Mouse (Mus musculus) brain, embryonic 14.5 days (tissue): ENCODE results near the gene Wrap53.

Experiments used
- CTCF ChIP-seq: fragments of 200-500 bp; IDR thresholded peaks from 2 replicates; pipeline ENCODE4 v1.5.1; 2012; ENCODE audit warnings: inconsistent platforms, mild to moderate bottlenecking, moderate library complexity, borderline replicate concordance; ENCODE audit not compliant: insufficient read depth, insufficient read length; ENCODE audit errors: extremely low read depth
- POLR2A ChIP-seq: fragments of 200-500 bp; IDR thresholded peaks from 2 replicates; pipeline ENCODE4 v1.6.1; 2012; ENCODE audit warnings: mild to moderate bottlenecking, inconsistent platforms, borderline replicate concordance; ENCODE audit not compliant: poor library complexity, insufficient read depth, insufficient read length, severe bottlenecking; ENCODE audit errors: extremely low read depth

- TF ChIP-seq CTCF (no peak), POLR2A (no peak)
Observed at GRCm38 (mm10) chr11:69617805-69618204, 37.8 kb upstream of the Wrap53 start, which contains the start of gene Shbg.
